In the genomic region with DNA sequence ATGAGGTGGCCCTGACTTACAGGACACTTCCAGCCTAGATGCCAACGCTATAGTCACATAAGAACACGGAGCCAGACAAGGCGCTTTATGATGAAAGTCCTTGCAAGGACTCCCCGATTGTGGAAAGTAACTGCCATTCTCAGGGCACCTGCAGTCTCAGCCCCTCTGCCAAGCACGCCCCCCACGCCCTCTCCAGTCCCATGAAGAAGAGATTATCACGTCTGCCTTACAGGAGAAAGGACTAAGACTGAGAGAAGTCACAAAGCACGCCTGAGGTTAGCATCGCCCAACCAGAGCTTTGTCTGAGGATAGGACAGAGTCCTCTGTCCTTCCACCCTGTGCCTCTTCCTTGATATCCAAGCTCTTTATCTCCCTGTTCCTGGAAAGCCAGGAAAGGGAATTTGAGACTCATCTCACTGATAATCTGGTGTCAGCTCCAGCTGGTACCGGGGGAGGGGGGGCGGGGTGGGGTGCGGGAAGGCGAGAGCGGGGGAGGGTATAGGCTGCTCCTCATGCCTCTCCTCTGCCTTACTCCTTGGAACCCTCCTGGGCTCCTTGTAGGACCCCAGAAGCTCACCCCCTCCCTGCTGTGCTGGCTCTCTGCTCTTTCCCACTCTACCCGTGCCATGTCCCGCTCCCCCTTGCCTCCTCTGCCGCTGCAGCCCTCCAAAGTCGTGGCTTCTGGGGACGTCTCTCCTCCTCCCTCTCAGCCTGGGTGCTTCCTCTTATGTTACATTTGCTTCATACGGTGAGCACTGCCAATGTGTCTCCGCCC, we compare ENCODE assay signal across 7 mouse cellular contexts.
DNase-seq lines count a peak whose midpoint lies in the region; ATAC-seq and TF ChIP-seq lines count a peak whose summit lies in the region.

No protein-coding gene starts in this region.

- TF ChIP-seq CTCF in stomach, postnatal 0 days (IDR thresholded peaks at IDR 0.05; ENCODE audit: low read depth), result no peak

- TF ChIP-seq EP300 in stomach, postnatal 0 days (optimal IDR thresholded peaks at IDR 0.05), result no peak

- no peak for DNase-seq in lung, postnatal 14 days
- peak; percentile 17 for DNase-seq in stomach, postnatal 0 days (ENCODE audit: low spot score)
- no peak for DNase-seq in urinary bladder, postnatal 25 days (ENCODE audit: low spot score)
- no peak for DNase-seq in frontal cortex, adult 2 months (ENCODE audit: extremely low spot score in 1 of 2, low spot score in 1 of 2)

- no peaks in the 10 kb centered on the region for H3K9me3 ChIP-seq in lung, embryonic 15.5 days
- H3K9me3 ChIP-seq in forebrain, embryonic 13.5 days (replicated peaks), result no peaks in the 10 kb centered on the region
- H3K9me3 ChIP-seq in liver, embryonic 12.5 days (replicated peaks), result no peaks in the 10 kb centered on the region
- H3K9me3 ChIP-seq in stomach, postnatal 0 days (ENCODE audit: control insufficient read depth, low read length), result no peaks in the 10 kb centered on the region

- no peaks in the 10 kb centered on the region for H3K36me3 ChIP-seq in lung, embryonic 15.5 days
- no peaks in the 10 kb centered on the region for H3K36me3 ChIP-seq in forebrain, embryonic 13.5 days (ENCODE audit: poor library complexity, severe bottlenecking)
- no peaks in the 10 kb centered on the region for H3K36me3 ChIP-seq in liver, embryonic 12.5 days
- H3K36me3 ChIP-seq in stomach, postnatal 0 days (ENCODE audit: control insufficient read depth, insufficient read depth, low read length), result no peaks in the 10 kb centered on the region

- H3K4me2 ChIP-seq in lung, embryonic 15.5 days, result peak overlapping the region; percentile 28
- peak overlapping the region; percentile 47 for H3K4me2 ChIP-seq in forebrain, embryonic 13.5 days
- peak overlapping the region; percentile 44 for H3K4me2 ChIP-seq in liver, embryonic 12.5 days
- no peak overlapping the region for H3K4me2 ChIP-seq in stomach, postnatal 0 days (replicated peaks; ENCODE audit: low read depth)

- no peak overlapping the region for H3K4me3 ChIP-seq in lung, embryonic 15.5 days
- peak overlapping the region; percentile 18 for H3K4me3 ChIP-seq in forebrain, embryonic 13.5 days
- H3K4me3 ChIP-seq in liver, embryonic 12.5 days, result peak overlapping the region; percentile 7; the same call in 1 of the 2 replicates
- no peak overlapping the region for H3K4me3 ChIP-seq in stomach, postnatal 0 days (ENCODE audit: low read depth, low read length)

- H3K9ac ChIP-seq in lung, embryonic 15.5 days, result no peak overlapping the region
- H3K9ac ChIP-seq in forebrain, embryonic 13.5 days, result peak overlapping the region; percentile 48
- H3K9ac ChIP-seq in liver, embryonic 12.5 days, result no peak overlapping the region
- H3K9ac ChIP-seq in stomach, postnatal 0 days (ENCODE audit: low read length), result no peak overlapping the region

- 4% methylated on average over 21 of the region's 21 CpGs for WGBS in lung, embryonic 15.5 days
- WGBS in forebrain, embryonic 13.5 days, result 4% methylated on average over 21 of the region's 21 CpGs
- WGBS in liver, embryonic 12.5 days (ENCODE audit: insufficient replicate concordance), result 2% methylated on average over 21 of the region's 21 CpGs
- 9% methylated on average over 21 of the region's 21 CpGs for WGBS in stomach, postnatal 0 days

- H3K4me1 ChIP-seq in lung, embryonic 15.5 days, result peaks cover 15% of the 10 kb centered on the region
- H3K4me1 ChIP-seq in forebrain, embryonic 13.5 days, result peaks cover 15% of the 10 kb centered on the region
- peaks cover 9% of the 10 kb centered on the region for H3K4me1 ChIP-seq in liver, embryonic 12.5 days
- H3K4me1 ChIP-seq in stomach, postnatal 0 days (replicated peaks; ENCODE audit: control insufficient read depth, insufficient read depth), result no peaks in the 10 kb centered on the region

- no peak overlapping the region for H3K27ac ChIP-seq in lung, embryonic 15.5 days
- H3K27ac ChIP-seq in forebrain, embryonic 13.5 days, result peak overlapping the region; percentile 60
- no peak overlapping the region for H3K27ac ChIP-seq in liver, embryonic 12.5 days
- H3K27ac ChIP-seq in stomach, postnatal 0 days (replicated peaks), result no peak overlapping the region

- H3K27me3 ChIP-seq in lung, embryonic 15.5 days, result peaks cover 31% of the 10 kb centered on the region
- peaks cover 35% of the 10 kb centered on the region for H3K27me3 ChIP-seq in forebrain, embryonic 13.5 days
- peaks cover 36% of the 10 kb centered on the region for H3K27me3 ChIP-seq in liver, embryonic 12.5 days (replicated peaks)
- no peaks in the 10 kb centered on the region for H3K27me3 ChIP-seq in stomach, postnatal 0 days (ENCODE audit: control insufficient read depth, insufficient read depth, low read length)

- 0 out of 2 replicates have a peak, but pooled peaks have one; percentile 50 for ATAC-seq in lung, embryonic 15.5 days (ENCODE audit: borderline replicate concordance, extremely low read depth, low FRiP score, low TSS enrichment)
- peak; percentile 61; the same call in 1 of the 2 replicates for ATAC-seq in forebrain, embryonic 13.5 days
- no peak for ATAC-seq in liver, embryonic 12.5 days
- peak; percentile 9; the same call in 1 of the 2 replicates for ATAC-seq in stomach, postnatal 0 days (ENCODE audit: low FRiP score, low TSS enrichment)

Comparison
In these comparisons a context has a peak if more than half of its experiments do, and no peak if none do; other contexts are left out.
1. H3K4me3 ChIP-seq: peak in forebrain, embryonic 13.5 days (single experiment) and liver, embryonic 12.5 days (single experiment); none in lung, embryonic 15.5 days (single experiment) and stomach, postnatal 0 days (single experiment).